Mouse (Mus musculus): ENCODE measurements at regions not wholly inside any gene's neighbourhood (a gene's known extent, or its start where the extent isn't known, plus 50 kb on each side); places are given as distances from the start of the nearest gene placed in this dataset.

- Histone ChIP-seq H3K36me3 (ENCODE audit: control insufficient read depth, insufficient read depth, low read length) (no peaks in the 10 kb centered on the region), H3K9me3 (ENCODE audit: control insufficient read depth, low read length) (no peaks in the 10 kb centered on the region), H3K27me3 (ENCODE audit: control insufficient read depth, insufficient read depth, low read length) (no peaks in the 10 kb centered on the region), H3K9ac (ENCODE audit: low read length) (no peak overlapping the region), H3K4me2 (ENCODE audit: low read depth, severe bottlenecking) (no peak overlapping the region), H3K27ac (replicated peaks; ENCODE audit: low read depth, low read length) (no peak overlapping the region), H3K4me1 (ENCODE audit: control insufficient read depth, insufficient read depth, low read length) (no peaks in the 10 kb centered on the region), H3K4me3 (ENCODE audit: low read depth, low read length) (no peak overlapping the region)
- no peak for DNase-seq (ENCODE audit: low spot score)
- 94% methylated on average over 2 of the region's 2 CpGs for WGBS
- no peak for ATAC-seq (ENCODE audit: insufficient number of reproducible peaks, low FRiP score, low TSS enrichment, low read depth)
These were observed 248.8 kb upstream of the Gm5152 start for GRCm38 (mm10) chr5:10495086-10495485.

- Histone ChIP-seq H3K4me2 (ENCODE audit: low read depth, severe bottlenecking) (no peak overlapping the region), H3K27me3 (ENCODE audit: control insufficient read depth, insufficient read depth, low read length) (no peaks in the 10 kb centered on the region), H3K9ac (ENCODE audit: low read length) (no peak overlapping the region), H3K9me3 (ENCODE audit: control insufficient read depth, low read length) (no peaks in the 10 kb centered on the region), H3K4me3 (ENCODE audit: low read depth, low read length) (no peak overlapping the region), H3K4me1 (ENCODE audit: control insufficient read depth, insufficient read depth, low read length) (no peaks in the 10 kb centered on the region), H3K27ac (replicated peaks; ENCODE audit: low read depth, low read length) (no peak overlapping the region), H3K36me3 (ENCODE audit: control insufficient read depth, insufficient read depth, low read length) (no peaks in the 10 kb centered on the region)
- no peak for DNase-seq (ENCODE audit: low spot score)
- 75% methylated on average over 1 of the region's 1 CpGs for WGBS
- ATAC-seq (ENCODE audit: insufficient number of reproducible peaks, low FRiP score, low TSS enrichment, low read depth), result no peak
These were observed 231.7 kb upstream of the Gm5152 start for GRCm38 (mm10) chr5:10478073-10478472.

GRCm38 (mm10) chr5:10477461-10477860, 231.1 kb upstream of the Gm5152 start:
- no peak overlapping the region for H3K4me2 ChIP-seq (ENCODE audit: low read depth, severe bottlenecking)
- DNase-seq (ENCODE audit: low spot score) (no peak), ATAC-seq (ENCODE audit: insufficient number of reproducible peaks, low FRiP score, low TSS enrichment, low read depth) (no peak)
- H3K36me3 ChIP-seq (ENCODE audit: control insufficient read depth, insufficient read depth, low read length), result no peaks in the 10 kb centered on the region
- no peaks in the 10 kb centered on the region for H3K4me1 ChIP-seq (ENCODE audit: control insufficient read depth, insufficient read depth, low read length)
- no peak overlapping the region for H3K27ac ChIP-seq (replicated peaks; ENCODE audit: low read depth, low read length)
- no peaks in the 10 kb centered on the region for H3K9me3 ChIP-seq (ENCODE audit: control insufficient read depth, low read length)
- H3K27me3 ChIP-seq (ENCODE audit: control insufficient read depth, insufficient read depth, low read length), result no peaks in the 10 kb centered on the region
- no peak overlapping the region for H3K9ac ChIP-seq (ENCODE audit: low read length)
- H3K4me3 ChIP-seq (ENCODE audit: low read depth, low read length), result no peak overlapping the region

GRCm38 (mm10) chr5:10446584-10446983, 200.3 kb upstream of the Gm5152 start:
- DNase-seq (ENCODE audit: low spot score) (no peak), ATAC-seq (ENCODE audit: insufficient number of reproducible peaks, low FRiP score, low TSS enrichment, low read depth) (no peak)
- no peak overlapping the region for H3K27ac ChIP-seq (replicated peaks; ENCODE audit: low read depth, low read length)
- H3K36me3 ChIP-seq (ENCODE audit: control insufficient read depth, insufficient read depth, low read length), result no peaks in the 10 kb centered on the region
- H3K9ac ChIP-seq (ENCODE audit: low read length), result no peak overlapping the region
- H3K4me3 ChIP-seq (ENCODE audit: low read depth, low read length), result no peak overlapping the region
- WGBS, result 69% methylated on average over 2 of the region's 2 CpGs
- no peak overlapping the region for H3K4me2 ChIP-seq (ENCODE audit: low read depth, severe bottlenecking)
- H3K4me1 ChIP-seq (ENCODE audit: control insufficient read depth, insufficient read depth, low read length), result no peaks in the 10 kb centered on the region
- no peaks in the 10 kb centered on the region for H3K27me3 ChIP-seq (ENCODE audit: control insufficient read depth, insufficient read depth, low read length)
- no peaks in the 10 kb centered on the region for H3K9me3 ChIP-seq (ENCODE audit: control insufficient read depth, low read length)

GRCm38 (mm10) chr5:10417691-10418217, 171.4 kb upstream of the Gm5152 start:
- no peaks in the 10 kb centered on the region for H3K4me1 ChIP-seq (ENCODE audit: control insufficient read depth, insufficient read depth, low read length)
- no peak overlapping the region for H3K27ac ChIP-seq (replicated peaks; ENCODE audit: low read depth, low read length)
- no peaks in the 10 kb centered on the region for H3K36me3 ChIP-seq (ENCODE audit: control insufficient read depth, insufficient read depth, low read length)
- H3K4me3 ChIP-seq (ENCODE audit: low read depth, low read length), result no peak overlapping the region
- DNase-seq (ENCODE audit: low spot score), result no peak
- no peaks in the 10 kb centered on the region for H3K9me3 ChIP-seq (ENCODE audit: control insufficient read depth, low read length)
- H3K4me2 ChIP-seq (ENCODE audit: low read depth, severe bottlenecking), result no peak overlapping the region
- no peak overlapping the region for H3K9ac ChIP-seq (ENCODE audit: low read length)
- ATAC-seq (ENCODE audit: insufficient number of reproducible peaks, low FRiP score, low TSS enrichment, low read depth), result no peak
- no peaks in the 10 kb centered on the region for H3K27me3 ChIP-seq (ENCODE audit: control insufficient read depth, insufficient read depth, low read length)
- WGBS, result 58% methylated on average over 2 of the region's 2 CpGs

- ATAC-seq (ENCODE audit: insufficient number of reproducible peaks, low FRiP score, low TSS enrichment, low read depth) (no peak), DNase-seq (ENCODE audit: low spot score) (no peak)
- Histone ChIP-seq H3K9ac (ENCODE audit: low read length) (no peak overlapping the region), H3K9me3 (ENCODE audit: control insufficient read depth, low read length) (no peaks in the 10 kb centered on the region), H3K4me2 (ENCODE audit: low read depth, severe bottlenecking) (no peak overlapping the region), H3K36me3 (ENCODE audit: control insufficient read depth, insufficient read depth, low read length) (no peaks in the 10 kb centered on the region), H3K27me3 (ENCODE audit: control insufficient read depth, insufficient read depth, low read length) (no peaks in the 10 kb centered on the region), H3K4me1 (ENCODE audit: control insufficient read depth, insufficient read depth, low read length) (no peaks in the 10 kb centered on the region), H3K4me3 (ENCODE audit: low read depth, low read length) (no peak overlapping the region), H3K27ac (replicated peaks; ENCODE audit: low read depth, low read length) (no peak overlapping the region)
- 84% methylated on average over 6 of the region's 6 CpGs for WGBS
These were observed 170.6 kb upstream of the Gm5152 start for GRCm38 (mm10) chr5:10416949-10417348.

GRCm38 (mm10) chr5:10414019-10414418, 167.7 kb upstream of the Gm5152 start:
- no peaks in the 10 kb centered on the region for H3K27me3 ChIP-seq (ENCODE audit: control insufficient read depth, insufficient read depth, low read length)
- H3K9me3 ChIP-seq (ENCODE audit: control insufficient read depth, low read length), result no peaks in the 10 kb centered on the region
- H3K4me2 ChIP-seq (ENCODE audit: low read depth, severe bottlenecking), result no peak overlapping the region
- H3K9ac ChIP-seq (ENCODE audit: low read length), result no peak overlapping the region
- no peak overlapping the region for H3K4me3 ChIP-seq (ENCODE audit: low read depth, low read length)
- DNase-seq (ENCODE audit: low spot score) (no peak), ATAC-seq (ENCODE audit: insufficient number of reproducible peaks, low FRiP score, low TSS enrichment, low read depth) (no peak)
- no peaks in the 10 kb centered on the region for H3K36me3 ChIP-seq (ENCODE audit: control insufficient read depth, insufficient read depth, low read length)
- WGBS, result 66% methylated on average over 1 of the region's 1 CpGs
- no peak overlapping the region for H3K27ac ChIP-seq (replicated peaks; ENCODE audit: low read depth, low read length)
- H3K4me1 ChIP-seq (ENCODE audit: control insufficient read depth, insufficient read depth, low read length), result no peaks in the 10 kb centered on the region

- no peak overlapping the region for H3K4me2 ChIP-seq (ENCODE audit: low read depth, severe bottlenecking)
- DNase-seq (ENCODE audit: low spot score), result no peak
These were observed 147.2 kb upstream of the Gm5152 start for GRCm38 (mm10) chr5:10393571-10393970.

GRCm38 (mm10) chr5:10388991-10389390, 142.7 kb upstream of the Gm5152 start:
- H3K4me3 ChIP-seq (ENCODE audit: low read depth, low read length), result no peak overlapping the region
- H3K4me1 ChIP-seq (ENCODE audit: control insufficient read depth, insufficient read depth, low read length), result no peaks in the 10 kb centered on the region
- no peaks in the 10 kb centered on the region for H3K27me3 ChIP-seq (ENCODE audit: control insufficient read depth, insufficient read depth, low read length)
- WGBS, result 87% methylated on average over 1 of the region's 1 CpGs
- H3K9me3 ChIP-seq (ENCODE audit: control insufficient read depth, low read length), result no peaks in the 10 kb centered on the region
- H3K9ac ChIP-seq (ENCODE audit: low read length), result no peak overlapping the region
- no peak for DNase-seq (ENCODE audit: low spot score)
- no peak overlapping the region for H3K27ac ChIP-seq (replicated peaks; ENCODE audit: low read depth, low read length)
- H3K36me3 ChIP-seq (ENCODE audit: control insufficient read depth, insufficient read depth, low read length), result no peaks in the 10 kb centered on the region
- H3K4me2 ChIP-seq (ENCODE audit: low read depth, severe bottlenecking), result no peak overlapping the region
- no peak for ATAC-seq (ENCODE audit: insufficient number of reproducible peaks, low FRiP score, low TSS enrichment, low read depth)

More at GRCm38 (mm10) chr5:10393571-10393970, 147.2 kb upstream of the Gm5152 start:
- Histone ChIP-seq H3K36me3 (ENCODE audit: control insufficient read depth, insufficient read depth, low read length) (no peaks in the 10 kb centered on the region), H3K4me3 (ENCODE audit: low read depth, low read length) (no peak overlapping the region), H3K4me1 (ENCODE audit: control insufficient read depth, insufficient read depth, low read length) (no peaks in the 10 kb centered on the region), H3K27me3 (ENCODE audit: control insufficient read depth, insufficient read depth, low read length) (no peaks in the 10 kb centered on the region), H3K27ac (replicated peaks; ENCODE audit: low read depth, low read length) (no peak overlapping the region), H3K9me3 (ENCODE audit: control insufficient read depth, low read length) (no peaks in the 10 kb centered on the region), H3K9ac (ENCODE audit: low read length) (no peak overlapping the region)
- ATAC-seq (ENCODE audit: insufficient number of reproducible peaks, low FRiP score, low TSS enrichment, low read depth), result no peak
- WGBS, result 82% methylated on average over 5 of the region's 5 CpGs

All from limb, embryonic 11.5 days (tissue).